11 mouse cellular contexts compared by ENCODE assay signal in genomic region chr7:107779611-107780010, GRCm38 (mm10). TPM values are rescaled to one million over a fixed set of nuclear protein-coding genes. Genes with fewer than 3 reads are reported as not detected.
A peak's percentile ranks its signal among the peaks of the same experiment; 100 is the strongest.
DNase-seq lines count a peak whose midpoint lies in the region; ATAC-seq and TF ChIP-seq lines count a peak whose summit lies in the region.
"Had no signal": no experiment of that assay in that cellular context is flagged by ENCODE, and none has a peak within 500 bp of the region (broad histone marks: within the 10 kb centered on the region; RNA-seq: fewer than 3 reads in every experiment).

No protein-coding gene starts in this region.

- no peak overlapping the region for H3K4me3 ChIP-seq in heart, adult 2 months
- H3K4me3 ChIP-seq in heart, embryonic 10.5 days: no peak overlapping the region
- H3K4me3 ChIP-seq in lung, adult 2 months (replicated peaks; ENCODE audit: extremely low read depth, low read depth, low read length): no peak overlapping the region

- no peak overlapping the region for H3K27ac ChIP-seq in heart, adult 2 months
- no peak overlapping the region for H3K27ac ChIP-seq in heart, embryonic 10.5 days

- H3K4me1 ChIP-seq in heart, adult 2 months (ENCODE audit: control insufficient read depth, insufficient read depth, low read length): no peaks in the 10 kb centered on the region
- H3K4me1 ChIP-seq in heart, embryonic 10.5 days: no peaks in the 10 kb centered on the region
- no peaks in the 10 kb centered on the region for H3K4me1 ChIP-seq in lung, adult 2 months (ENCODE audit: control insufficient read depth, insufficient read depth, low read length)

- TF ChIP-seq EP300 in heart, adult 2 months (IDR thresholded peaks at IDR 0.05; ENCODE audit: insufficient read depth, low read depth, low read length): no peak

- no peaks in the 10 kb centered on the region for H3K27me3 ChIP-seq in heart, adult 2 months (ENCODE audit: control insufficient read depth, insufficient read depth, low read length)
- H3K27me3 ChIP-seq in heart, embryonic 10.5 days (ENCODE audit: insufficient read depth, poor library complexity, severe bottlenecking): no peaks in the 10 kb centered on the region

- no peak for DNase-seq in heart, adult 2 months
- no peak for DNase-seq in heart, embryonic 10.5 days (ENCODE audit: low spot score)
- no peak for DNase-seq in lung, adult 2 months
- DNase-seq in lung, postnatal 4 days: no peak
- DNase-seq in MN1 (ENCODE audit: low spot score): peak; percentile 22
- DNase-seq in urinary bladder, postnatal 4 days (ENCODE audit: low spot score in 2 of 2): no peak
- no peak for DNase-seq in heart, adult 11 months
- DNase-seq: right cerebral cortex, adult 18-20 months had no signal

- H3K9ac ChIP-seq in heart, adult 2 months (ENCODE audit: low read depth, low read length): no peak overlapping the region

- intact Hi-C loops in heart, adult 2 months (cut with DNase I): loop anchor here (2.0 kb wide), 1 partner anchor 31 kb away; no protein-coding TSS in a partner anchor

- TF ChIP-seq CTCF in heart, adult 2 months (IDR thresholded peaks at IDR 0.05): peak; percentile 83
- TF ChIP-seq CTCF in lung, adult 2 months (IDR thresholded peaks at IDR 0.05; ENCODE audit: insufficient read depth, low read length): peak; percentile 19; the same call in 1 of the 2 replicates

- no peaks in the 10 kb centered on the region for H3K36me3 ChIP-seq in heart, adult 2 months (ENCODE audit: control insufficient read depth, insufficient read depth, low read length)
- H3K36me3 ChIP-seq in heart, embryonic 10.5 days: no peaks in the 10 kb centered on the region

- WGBS in heart, adult 2 months: 42% methylated on average over 4 of the region's 4 CpGs
- WGBS in heart, embryonic 10.5 days: 41% methylated on average over 4 of the region's 4 CpGs
- WGBS in lung, adult 2 months: 36% methylated on average over 4 of the region's 4 CpGs

- H3K79me2 ChIP-seq in heart, adult 2 months (replicated peaks; ENCODE audit: control insufficient read depth, insufficient read depth, low read length): no peaks in the 10 kb centered on the region

- no peak for TF ChIP-seq POLR2A in heart, adult 2 months (IDR thresholded peaks at IDR 0.05; ENCODE audit: insufficient read depth, low read depth, low read length)
- no peak for TF ChIP-seq POLR2A in lung, adult 2 months (IDR thresholded peaks at IDR 0.05; ENCODE audit: borderline replicate concordance, extremely low read depth, low read depth, low read length)

- H3K9me3 ChIP-seq in heart, embryonic 10.5 days: no peaks in the 10 kb centered on the region

- ATAC-seq in megakaryocyte, adult 5-6 weeks (ENCODE audit: poor library complexity, severe bottlenecking): peak; percentile 52

RNA-seq across cellular contexts. Expression of gene Ovch2, which starts 21.4 kb away (rescaled TPM):
- total RNA-seq in heart, adult 2 months (2021): not detected
- polyA plus RNA-seq in heart, adult 2 months (2012; rRNA removed): not detected in 2 replicates
- not detected in 2 replicates for polyA plus RNA-seq in heart, embryonic 10.5 days (2016; fragmentation: Nextera tagmentation; extraction: Ambion mirVana)
- polyA plus RNA-seq in lung, adult 2 months (2012; rRNA removed): not detected in 2 replicates
- total RNA-seq in megakaryocyte, adult 5-6 weeks (2015): not detected in 2 replicates
- not detected in 2 replicates for total RNA-seq in megakaryocyte, adult 5-6 weeks (2017)
- polyA plus RNA-seq: intestine, embryonic 14.5 days; lung, embryonic 16.5 days had no signal

RNA-seq across cellular contexts. Expression of gene Cyb5r2, which starts 21.8 kb away (rescaled TPM):
- not detected for total RNA-seq in heart, adult 2 months (2021)
- 0.08 TPM in 1 of 2 replicates, not detected in the other for polyA plus RNA-seq in heart, adult 2 months (2012; rRNA removed)
- polyA plus RNA-seq in heart, embryonic 10.5 days (2016; fragmentation: Nextera tagmentation; extraction: Ambion mirVana): 1.2 and 1.3 TPM in 2 replicates
- polyA plus RNA-seq in lung, adult 2 months (2012; rRNA removed): not detected in 2 replicates
- not detected in 2 replicates for total RNA-seq in megakaryocyte, adult 5-6 weeks (2015)
- not detected in 2 replicates for total RNA-seq in megakaryocyte, adult 5-6 weeks (2017)

RNA-seq across cellular contexts. Expression of gene Olfr467, which starts 32.5 kb away (rescaled TPM):
- total RNA-seq in heart, adult 2 months (2021): not detected
- polyA plus RNA-seq in heart, adult 2 months (2012; rRNA removed): not detected in 2 replicates
- polyA plus RNA-seq in heart, embryonic 10.5 days (2016; fragmentation: Nextera tagmentation; extraction: Ambion mirVana): not detected in 2 replicates
- not detected in 2 replicates for polyA plus RNA-seq in lung, adult 2 months (2012; rRNA removed)
- total RNA-seq in megakaryocyte, adult 5-6 weeks (2015): not detected in 2 replicates
- not detected in 2 replicates for total RNA-seq in megakaryocyte, adult 5-6 weeks (2017)
- polyA plus RNA-seq: intestine, embryonic 14.5 days; lung, embryonic 16.5 days had no signal

RNA-seq across cellular contexts. Expression of gene Olfr469, which starts 45.7 kb away (rescaled TPM):
- not detected for total RNA-seq in heart, adult 2 months (2021)
- not detected in 2 replicates for polyA plus RNA-seq in heart, adult 2 months (2012; rRNA removed)
- not detected in 2 replicates for polyA plus RNA-seq in heart, embryonic 10.5 days (2016; fragmentation: Nextera tagmentation; extraction: Ambion mirVana)
- polyA plus RNA-seq in lung, adult 2 months (2012; rRNA removed): not detected in 2 replicates
- total RNA-seq in megakaryocyte, adult 5-6 weeks (2015): not detected in 2 replicates
- total RNA-seq in megakaryocyte, adult 5-6 weeks (2017): not detected in 2 replicates
- polyA plus RNA-seq: intestine, embryonic 14.5 days; lung, embryonic 16.5 days had no signal
